Mouse (Mus musculus) liver, adult 2 months (tissue): ENCODE data around the gene Comt.

ENCODE experiments used
- CTCF ChIP-seq: fragments of 200-500 bp; IDR thresholded peaks from 2 replicates; pipeline ENCODE4 v1.5.1; 2011; ENCODE audit warnings: low read depth, low read length, control low read depth
- POLR2A ChIP-seq: fragments of 200-500 bp; IDR thresholded peaks from 2 replicates; pipeline ENCODE4 v1.6.1; 2011; ENCODE audit warnings: low read length, control low read depth; ENCODE audit not compliant: insufficient read depth; ENCODE audit errors: extremely low read depth

- no peak for TF ChIP-seq POLR2A
- no peak; the same call in 1 of the 2 replicates for TF ChIP-seq CTCF
These were observed 44.2 kb upstream of the Comt start for GRCm38 (mm10) chr16:18470829-18471228.
